ENCODE assay signal across 8 mouse cellular contexts in the genomic region with DNA sequence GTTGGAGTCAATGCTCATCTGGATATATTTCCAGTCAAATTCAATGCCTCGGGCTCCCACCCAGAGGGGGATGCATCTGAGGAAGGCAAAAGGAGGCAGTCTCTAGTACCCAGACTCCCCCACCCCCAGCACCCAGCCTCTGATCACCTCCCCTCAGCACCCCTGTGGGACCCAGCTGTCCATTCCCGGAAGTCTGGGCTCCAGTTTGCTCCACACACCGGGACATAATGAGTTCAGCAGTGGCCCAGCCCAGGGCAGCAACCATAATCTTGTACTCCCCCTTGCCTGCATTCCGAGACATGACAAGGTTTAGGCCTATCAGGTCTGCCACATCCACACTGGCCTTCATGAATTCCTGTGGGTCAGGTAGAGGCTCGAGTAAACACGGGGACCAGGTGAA. TPM values are rescaled to one million over a fixed set of nuclear protein-coding genes. Genes with fewer than 3 reads are reported as not detected.
DNase-seq lines count a peak whose midpoint lies in the region; ATAC-seq and TF ChIP-seq lines count a peak whose summit lies in the region.
"Had no signal": no experiment of that assay in that cellular context is flagged by ENCODE, and none has a peak within 500 bp of the region (broad histone marks: within the 10 kb centered on the region; RNA-seq: fewer than 3 reads in every experiment).

No protein-coding gene starts in this region.

- H3K4me1 ChIP-seq in lung, embryonic 16.5 days (replicated peaks; ENCODE audit: control insufficient read depth, insufficient read depth, low read length): peaks cover 11% of the 10 kb centered on the region
- H3K4me1 ChIP-seq in forebrain, embryonic 14.5 days (ENCODE audit: control insufficient read depth, insufficient read depth, low read length): peaks cover 17% of the 10 kb centered on the region
- H3K4me1 ChIP-seq in limb, embryonic 14.5 days (ENCODE audit: control insufficient read depth, insufficient read depth, low read length): peaks cover 16% of the 10 kb centered on the region
- H3K4me1 ChIP-seq in stomach, embryonic 15.5 days: peaks cover 12% of the 10 kb centered on the region

- H3K9ac ChIP-seq in lung, embryonic 16.5 days (ENCODE audit: low read length): peak overlapping the region; percentile 90
- H3K9ac ChIP-seq in forebrain, embryonic 14.5 days (ENCODE audit: low read length): peak overlapping the region; percentile 90
- peak overlapping the region; percentile 63 for H3K9ac ChIP-seq in limb, embryonic 14.5 days (ENCODE audit: low read depth, low read length, severe bottlenecking)
- H3K9ac ChIP-seq in stomach, embryonic 15.5 days: peak overlapping the region; percentile 16; the same call in 1 of the 2 replicates

- whole genome bisulfite sequencing in lung, embryonic 16.5 days: 70% methylated on average over 6 of the region's 6 CpGs
- WGBS in forebrain, embryonic 14.5 days: 89% methylated on average over 6 of the region's 6 CpGs
- WGBS in limb, embryonic 14.5 days: 85% methylated on average over 6 of the region's 6 CpGs
- WGBS in stomach, embryonic 15.5 days: 73% methylated on average over 6 of the region's 6 CpGs

- H3K27me3 ChIP-seq in lung, embryonic 16.5 days (ENCODE audit: control insufficient read depth, insufficient read depth, low read depth, low read length): no peaks in the 10 kb centered on the region
- H3K27me3 ChIP-seq in forebrain, embryonic 14.5 days (replicated peaks; ENCODE audit: control insufficient read depth, insufficient read depth, low read length): no peaks in the 10 kb centered on the region
- no peaks in the 10 kb centered on the region for H3K27me3 ChIP-seq in limb, embryonic 14.5 days (ENCODE audit: control insufficient read depth, insufficient read depth, low read length)
- H3K27me3 ChIP-seq in stomach, embryonic 15.5 days (replicated peaks): no peaks in the 10 kb centered on the region

- H3K4me2 ChIP-seq in lung, embryonic 16.5 days (ENCODE audit: low read depth, low read length): peak overlapping the region; percentile 85
- peak overlapping the region; percentile 84 for H3K4me2 ChIP-seq in forebrain, embryonic 14.5 days (ENCODE audit: low read length)
- H3K4me2 ChIP-seq in limb, embryonic 14.5 days (replicated peaks; ENCODE audit: low read depth, low read length, severe bottlenecking): peak overlapping the region; percentile 53
- H3K4me2 ChIP-seq in stomach, embryonic 15.5 days: peak overlapping the region; percentile 84

- no peaks in the 10 kb centered on the region; the same call in 1 of the 2 replicates for H3K36me3 ChIP-seq in lung, embryonic 16.5 days (ENCODE audit: control insufficient read depth, insufficient read depth, low read length)
- peaks cover 22% of the 10 kb centered on the region for H3K36me3 ChIP-seq in forebrain, embryonic 14.5 days (ENCODE audit: control insufficient read depth, insufficient read depth, low read length)
- H3K36me3 ChIP-seq in limb, embryonic 14.5 days (ENCODE audit: control insufficient read depth, insufficient read depth, low read length): peaks cover 35% of the 10 kb centered on the region
- H3K36me3 ChIP-seq in stomach, embryonic 15.5 days: peaks cover 16% of the 10 kb centered on the region; the same call in 1 of the 2 replicates

- no peak for ATAC-seq in lung, embryonic 16.5 days (ENCODE audit: low read depth)
- no peak for ATAC-seq in forebrain, embryonic 14.5 days
- ATAC-seq in limb, embryonic 14.5 days (ENCODE audit: low FRiP score, low read depth): no peak
- ATAC-seq in stomach, embryonic 15.5 days (ENCODE audit: insufficient read depth, low FRiP score, low read depth): no peak

- H3K4me3 ChIP-seq in lung, embryonic 16.5 days (ENCODE audit: low read length): peak overlapping the region; percentile 84
- H3K4me3 ChIP-seq in forebrain, embryonic 14.5 days (ENCODE audit: low read depth, low read length): peak overlapping the region; percentile 80; the same call in 1 of the 2 replicates
- peak overlapping the region; percentile 62 for H3K4me3 ChIP-seq in limb, embryonic 14.5 days (replicated peaks; ENCODE audit: low read length)
- H3K4me3 ChIP-seq in stomach, embryonic 15.5 days (replicated peaks): peak overlapping the region; percentile 68

- H3K27ac ChIP-seq in lung, embryonic 16.5 days (ENCODE audit: low read length): no peak overlapping the region
- H3K27ac ChIP-seq in forebrain, embryonic 14.5 days (ENCODE audit: low read depth, low read length): no peak overlapping the region
- H3K27ac ChIP-seq in limb, embryonic 14.5 days (replicated peaks; ENCODE audit: low read depth, low read length): no peak overlapping the region
- H3K27ac ChIP-seq in stomach, embryonic 15.5 days: no peak overlapping the region

- TF ChIP-seq POLR2A in limb, embryonic 14.5 days (IDR thresholded peaks at IDR 0.05; ENCODE audit: borderline replicate concordance, extremely low read depth, insufficient read depth, insufficient read length): no peak

- no peak for DNase-seq in lung, postnatal 36 days
- no peak for DNase-seq in forebrain, embryonic 14.5 days (ENCODE audit: low spot score)
- DNase-seq in limb, embryonic 14.5 days (ENCODE audit: low spot score): no peak
- no peak for DNase-seq in urinary bladder, postnatal 25 days (ENCODE audit: low spot score)
- no peak for DNase-seq in right cerebral cortex, postnatal 36 days (ENCODE audit: low spot score in 2 of 2)

- no peaks in the 10 kb centered on the region for H3K9me3 ChIP-seq in lung, embryonic 16.5 days (ENCODE audit: control insufficient read depth, low read length)
- no peaks in the 10 kb centered on the region for H3K9me3 ChIP-seq in forebrain, embryonic 14.5 days (replicated peaks; ENCODE audit: control insufficient read depth, low read length)
- no peaks in the 10 kb centered on the region for H3K9me3 ChIP-seq in limb, embryonic 14.5 days (ENCODE audit: control insufficient read depth, low read length)
- H3K9me3 ChIP-seq in stomach, embryonic 15.5 days: no peaks in the 10 kb centered on the region

RNA-seq across cellular contexts. Expression of a gene that starts 1.1 kb away (rescaled TPM):
- polyA plus RNA-seq in lung, embryonic 16.5 days (2015; fragmentation: Nextera tagmentation; extraction: Ambion mirVana): 148 and 160 TPM in 2 replicates
- polyA plus RNA-seq in forebrain, embryonic 14.5 days (2014; fragmentation: Nextera tagmentation; extraction: Ambion mirVana): 228 and 286 TPM in 2 replicates
- polyA plus RNA-seq in limb, embryonic 14.5 days (2012; rRNA removed): 178 and 233 TPM in 2 replicates
- 221 and 231 TPM in 2 replicates for polyA plus RNA-seq in limb, embryonic 14.5 days (2014; fragmentation: Nextera tagmentation; extraction: Ambion mirVana)
- polyA plus RNA-seq in stomach, embryonic 15.5 days (2015; fragmentation: Nextera tagmentation; extraction: Ambion mirVana): 227 and 239 TPM in 2 replicates

RNA-seq across cellular contexts. Expression of a gene that starts 15.3 kb away (rescaled TPM):
- 0.45 and 0.58 TPM in 2 replicates for polyA plus RNA-seq in lung, embryonic 16.5 days (2015; fragmentation: Nextera tagmentation; extraction: Ambion mirVana)
- 0.57 and 0.59 TPM in 2 replicates for polyA plus RNA-seq in forebrain, embryonic 14.5 days (2014; fragmentation: Nextera tagmentation; extraction: Ambion mirVana)
- not detected in 2 replicates for polyA plus RNA-seq in limb, embryonic 14.5 days (2012; rRNA removed)
- polyA plus RNA-seq in limb, embryonic 14.5 days (2014; fragmentation: Nextera tagmentation; extraction: Ambion mirVana): 0.75 TPM in 1 of 2 replicates, not detected in the other
- 0.50 and 0.73 TPM in 2 replicates for polyA plus RNA-seq in stomach, embryonic 15.5 days (2015; fragmentation: Nextera tagmentation; extraction: Ambion mirVana)
- polyA plus RNA-seq: large intestine, adult 2 months had no signal

RNA-seq across cellular contexts. Expression of a gene that starts 16.2 kb away (rescaled TPM):
- 0.10 and 0.26 TPM in 2 replicates for polyA plus RNA-seq in lung, embryonic 16.5 days (2015; fragmentation: Nextera tagmentation; extraction: Ambion mirVana)
- 0.84 and 1.2 TPM in 2 replicates for polyA plus RNA-seq in forebrain, embryonic 14.5 days (2014; fragmentation: Nextera tagmentation; extraction: Ambion mirVana)
- 0.89 and 1.0 TPM in 2 replicates for polyA plus RNA-seq in limb, embryonic 14.5 days (2012; rRNA removed)
- polyA plus RNA-seq in limb, embryonic 14.5 days (2014; fragmentation: Nextera tagmentation; extraction: Ambion mirVana): 0.30 and 0.48 TPM in 2 replicates
- 4.9 and 9.2 TPM in 2 replicates for polyA plus RNA-seq in stomach, embryonic 15.5 days (2015; fragmentation: Nextera tagmentation; extraction: Ambion mirVana)

RNA-seq across cellular contexts. Expression of a gene that starts 23.1 kb away (rescaled TPM):
- polyA plus RNA-seq in lung, embryonic 16.5 days (2015; fragmentation: Nextera tagmentation; extraction: Ambion mirVana): 1.5 and 2.6 TPM in 2 replicates
- polyA plus RNA-seq in forebrain, embryonic 14.5 days (2014; fragmentation: Nextera tagmentation; extraction: Ambion mirVana): 1.3 and 2.0 TPM in 2 replicates
- polyA plus RNA-seq in limb, embryonic 14.5 days (2012; rRNA removed): 15.1 and 28.4 TPM in 2 replicates
- polyA plus RNA-seq in limb, embryonic 14.5 days (2014; fragmentation: Nextera tagmentation; extraction: Ambion mirVana): 21.3 and 38.7 TPM in 2 replicates
- 8.4 and 17.9 TPM in 2 replicates for polyA plus RNA-seq in stomach, embryonic 15.5 days (2015; fragmentation: Nextera tagmentation; extraction: Ambion mirVana)

RNA-seq across cellular contexts. Expression of a gene that starts 29.5 kb away (rescaled TPM):
- polyA plus RNA-seq in lung, embryonic 16.5 days (2015; fragmentation: Nextera tagmentation; extraction: Ambion mirVana): 0.75 and 1.4 TPM in 2 replicates
- not detected in 2 replicates for polyA plus RNA-seq in forebrain, embryonic 14.5 days (2014; fragmentation: Nextera tagmentation; extraction: Ambion mirVana)
- polyA plus RNA-seq in limb, embryonic 14.5 days (2012; rRNA removed): 0.44 TPM in 1 of 2 replicates, not detected in the other
- 0.51 TPM in 1 of 2 replicates, not detected in the other for polyA plus RNA-seq in limb, embryonic 14.5 days (2014; fragmentation: Nextera tagmentation; extraction: Ambion mirVana)
- 4.2 and 6.6 TPM in 2 replicates for polyA plus RNA-seq in stomach, embryonic 15.5 days (2015; fragmentation: Nextera tagmentation; extraction: Ambion mirVana)

Comparison
In these comparisons a context has a peak if more than half of its experiments do, and no peak if none do; other contexts are left out.
1. H3K9ac ChIP-seq: peak in every context shown above with its lines; median percentile 90 in lung, embryonic 16.5 days; 90 in forebrain, embryonic 14.5 days; 63 in limb, embryonic 14.5 days; 16 in stomach, embryonic 15.5 days.